In genomic region chr1:171102547-171103177, GRCm38 (mm10) we compare ENCODE assay signal across 8 mouse cellular contexts. TPM values are rescaled to one million over a fixed set of nuclear protein-coding genes. Genes with fewer than 3 reads are reported as not detected.
DNase-seq lines count a peak whose midpoint lies in the region; ATAC-seq and TF ChIP-seq lines count a peak whose summit lies in the region.

No protein-coding gene starts in this region.

- peak overlapping the region; percentile 57 for H3K9ac ChIP-seq in embryonic facial prominence, embryonic 12.5 days
- peak overlapping the region; percentile 40; the same call in 1 of the 2 replicates for H3K9ac ChIP-seq in limb, embryonic 11.5 days (ENCODE audit: low read length)
- peak overlapping the region; percentile 70 for H3K9ac ChIP-seq in midbrain, embryonic 13.5 days (replicated peaks)

- ATAC-seq in embryonic facial prominence, embryonic 12.5 days (ENCODE audit: insufficient number of reproducible peaks, insufficient read depth, low FRiP score, low TSS enrichment), result peak; percentile 89
- peak; percentile 94 for ATAC-seq in limb, embryonic 11.5 days (ENCODE audit: insufficient number of reproducible peaks, low FRiP score, low TSS enrichment, low read depth)
- peak; percentile 96 for ATAC-seq in midbrain, embryonic 13.5 days

- no peaks in the 10 kb centered on the region for H3K9me3 ChIP-seq in embryonic facial prominence, embryonic 12.5 days
- H3K9me3 ChIP-seq in limb, embryonic 11.5 days (ENCODE audit: control insufficient read depth, low read length), result no peaks in the 10 kb centered on the region
- no peaks in the 10 kb centered on the region for H3K9me3 ChIP-seq in midbrain, embryonic 13.5 days

- H3K4me3 ChIP-seq in embryonic facial prominence, embryonic 12.5 days, result peak overlapping the region; percentile 77
- H3K4me3 ChIP-seq in limb, embryonic 11.5 days (ENCODE audit: low read depth, low read length), result peak overlapping the region; percentile 66
- H3K4me3 ChIP-seq in midbrain, embryonic 13.5 days (replicated peaks), result peak overlapping the region; percentile 63
- peak overlapping the region; percentile 90 for H3K4me3 ChIP-seq in small intestine, adult 2 months (ENCODE audit: low read depth, low read length)

- DNase-seq in 3134 (ENCODE audit: extremely low read depth, insufficient read length, low spot score), result peak; percentile 89
- peak; percentile 87 to 88 for DNase-seq in adrenal gland, postnatal 36 days
- DNase-seq in heart, adult 18-20 months, result peak; percentile 84 to 95
- DNase-seq in kidney, adult 18-20 months, result peak; percentile 91
- peak; percentile 98 for DNase-seq in limb, embryonic 11.5 days (ENCODE audit: low spot score)

- TF ChIP-seq CTCF in small intestine, adult 2 months (IDR thresholded peaks at IDR 0.05; ENCODE audit: extremely low read depth, insufficient read length, insufficient replicate concordance, low read depth, low read length), result no peak

- 0 out of 2 replicates have a peak, but pooled peaks cover 4% of the 10 kb centered on the region for H3K4me1 ChIP-seq in embryonic facial prominence, embryonic 12.5 days
- H3K4me1 ChIP-seq in limb, embryonic 11.5 days (ENCODE audit: control insufficient read depth, insufficient read depth, low read length), result no peaks in the 10 kb centered on the region
- peaks cover 6% of the 10 kb centered on the region; the same call in 1 of the 2 replicates for H3K4me1 ChIP-seq in midbrain, embryonic 13.5 days (replicated peaks)
- H3K4me1 ChIP-seq in small intestine, adult 2 months (ENCODE audit: control insufficient read depth, insufficient read depth, insufficient read length, low read length), result peaks cover 4% of the 10 kb centered on the region; the same call in 1 of the 2 replicates

- H3K36me3 ChIP-seq in embryonic facial prominence, embryonic 12.5 days, result no peaks in the 10 kb centered on the region
- H3K36me3 ChIP-seq in limb, embryonic 11.5 days (ENCODE audit: control insufficient read depth, insufficient read depth, low read length), result no peaks in the 10 kb centered on the region
- H3K36me3 ChIP-seq in midbrain, embryonic 13.5 days, result no peaks in the 10 kb centered on the region
- H3K36me3 ChIP-seq in small intestine, adult 2 months (ENCODE audit: control insufficient read depth, insufficient read depth, low read length), result no peaks in the 10 kb centered on the region

- under 1% methylated on average over 35 of the region's 35 CpGs for WGBS in embryonic facial prominence, embryonic 12.5 days
- WGBS in limb, embryonic 11.5 days, result under 1% methylated on average over 35 of the region's 35 CpGs
- under 1% methylated on average over 35 of the region's 35 CpGs for WGBS in midbrain, embryonic 13.5 days
- under 1% methylated on average over 35 of the region's 35 CpGs for WGBS in small intestine, adult 2 months

- no peak for TF ChIP-seq POLR2A in small intestine, adult 2 months (IDR thresholded peaks at IDR 0.05; ENCODE audit: low read depth, low read length)

- peak overlapping the region; percentile 54 for H3K4me2 ChIP-seq in embryonic facial prominence, embryonic 12.5 days (replicated peaks)
- peak overlapping the region; percentile 56 for H3K4me2 ChIP-seq in limb, embryonic 11.5 days (ENCODE audit: low read depth, severe bottlenecking)
- H3K4me2 ChIP-seq in midbrain, embryonic 13.5 days (replicated peaks), result peak overlapping the region; percentile 57

- H3K27ac ChIP-seq in embryonic facial prominence, embryonic 12.5 days, result peak overlapping the region; percentile 76
- no peak overlapping the region for H3K27ac ChIP-seq in limb, embryonic 11.5 days (replicated peaks; ENCODE audit: low read depth, low read length)
- H3K27ac ChIP-seq in midbrain, embryonic 13.5 days, result peak overlapping the region; percentile 74
- no peak overlapping the region for H3K27ac ChIP-seq in small intestine, adult 2 months (ENCODE audit: insufficient read depth, low read depth, low read length)

- H3K27me3 ChIP-seq in embryonic facial prominence, embryonic 12.5 days, result no peaks in the 10 kb centered on the region
- H3K27me3 ChIP-seq in limb, embryonic 11.5 days (ENCODE audit: control insufficient read depth, insufficient read depth, low read length), result no peaks in the 10 kb centered on the region
- no peaks in the 10 kb centered on the region for H3K27me3 ChIP-seq in midbrain, embryonic 13.5 days
- H3K27me3 ChIP-seq in small intestine, adult 2 months (ENCODE audit: control insufficient read depth, insufficient read depth, low read length), result no peaks in the 10 kb centered on the region

RNA-seq across cellular contexts. Expression of gene Cfap126, which starts 11.1 kb away (rescaled TPM):
- total RNA-seq in adrenal gland, postnatal 36 days (2021), result 1 to 10 TPM; 1.9 to 2.6 TPM
- polyA plus RNA-seq in embryonic facial prominence, embryonic 12.5 days (2016; fragmentation: Nextera tagmentation; extraction: Ambion mirVana), result 1.4 and 1.8 TPM in 2 replicates
- total RNA-seq in heart, adult 18-20 months (2021), result 1 to 10 TPM in 1 of 2 experiments, under 1 TPM in 1; 0.60 to 1.4 TPM
- 0.96 and 1.7 TPM in 2 replicates for polyA plus RNA-seq in limb, embryonic 11.5 days (2014; fragmentation: Nextera tagmentation; extraction: Ambion mirVana)
- 2.0 and 3.7 TPM in 2 replicates for polyA plus RNA-seq in midbrain, embryonic 13.5 days (2015; fragmentation: Nextera tagmentation; extraction: Ambion mirVana)
- polyA plus RNA-seq in small intestine, adult 2 months (2012; rRNA removed), result 0.96 and 1.2 TPM in 2 replicates

RNA-seq across cellular contexts. Expression of gene Fcgr3, which starts 37.9 kb away (rescaled TPM):
- total RNA-seq in adrenal gland, postnatal 36 days (2021), result 10 to 100 TPM; 10.9 to 19.5 TPM
- polyA plus RNA-seq in embryonic facial prominence, embryonic 12.5 days (2016; fragmentation: Nextera tagmentation; extraction: Ambion mirVana), result 6.0 and 6.5 TPM in 2 replicates
- total RNA-seq in heart, adult 18-20 months (2021), result 10 to 100 TPM; 12.7 to 12.9 TPM
- polyA plus RNA-seq in limb, embryonic 11.5 days (2014; fragmentation: Nextera tagmentation; extraction: Ambion mirVana), result 4.0 and 4.7 TPM in 2 replicates
- 4.8 and 6.0 TPM in 2 replicates for polyA plus RNA-seq in midbrain, embryonic 13.5 days (2015; fragmentation: Nextera tagmentation; extraction: Ambion mirVana)
- polyA plus RNA-seq in small intestine, adult 2 months (2012; rRNA removed), result 4.9 and 6.7 TPM in 2 replicates

RNA-seq across cellular contexts. Expression of gene Sdhc, which starts 47.7 kb away (rescaled TPM):
- total RNA-seq in adrenal gland, postnatal 36 days (2021), result 100 to 1,000 TPM; 438 to 454 TPM
- polyA plus RNA-seq in embryonic facial prominence, embryonic 12.5 days (2016; fragmentation: Nextera tagmentation; extraction: Ambion mirVana), result 210 and 216 TPM in 2 replicates
- 1,000 to 10,000 TPM; 1,188 to 1,220 TPM for total RNA-seq in heart, adult 18-20 months (2021)
- polyA plus RNA-seq in limb, embryonic 11.5 days (2014; fragmentation: Nextera tagmentation; extraction: Ambion mirVana), result 267 and 288 TPM in 2 replicates
- polyA plus RNA-seq in midbrain, embryonic 13.5 days (2015; fragmentation: Nextera tagmentation; extraction: Ambion mirVana), result 260 and 273 TPM in 2 replicates
- polyA plus RNA-seq in small intestine, adult 2 months (2012; rRNA removed), result 120 and 226 TPM in 2 replicates

RNA-seq across cellular contexts. Expression of gene Mpz, which starts 47.8 kb away (rescaled TPM):
- total RNA-seq in adrenal gland, postnatal 36 days (2021), result 1 to 10 TPM; 1.5 to 1.6 TPM
- polyA plus RNA-seq in embryonic facial prominence, embryonic 12.5 days (2016; fragmentation: Nextera tagmentation; extraction: Ambion mirVana), result 4.5 and 4.7 TPM in 2 replicates
- total RNA-seq in heart, adult 18-20 months (2021), result under 1 TPM; 0.55 to 0.75 TPM
- polyA plus RNA-seq in limb, embryonic 11.5 days (2014; fragmentation: Nextera tagmentation; extraction: Ambion mirVana), result 0.61 and 0.68 TPM in 2 replicates
- 0.15 and 0.20 TPM in 2 replicates for polyA plus RNA-seq in midbrain, embryonic 13.5 days (2015; fragmentation: Nextera tagmentation; extraction: Ambion mirVana)
- polyA plus RNA-seq in small intestine, adult 2 months (2012; rRNA removed), result 0.28 and 0.66 TPM in 2 replicates

Comparison
In these comparisons a context has a peak if more than half of its experiments do, and no peak if none do; other contexts are left out.
1. H3K27ac ChIP-seq: peak in embryonic facial prominence, embryonic 12.5 days (single experiment) and midbrain, embryonic 13.5 days (single experiment); none in limb, embryonic 11.5 days (single experiment) and small intestine, adult 2 months (single experiment).
2. Peak in every context shown above with its lines, with median percentiles within 50 percentile points of each other: DNase-seq, ATAC-seq, H3K4me2 ChIP-seq, H3K4me3 ChIP-seq and H3K9ac ChIP-seq.